Mouse (Mus musculus) liver, embryonic 13.5 days (tissue): ENCODE measurements around the gene Map3k4. TPM values are rescaled to one million over a fixed set of nuclear protein-coding genes. Genes with fewer than 3 reads are reported as not detected.
A peak's percentile ranks its signal among the peaks of the same experiment; 100 is the strongest.

Experiments used
- ATAC-seq: fragments of 200-750 bp; cut with Nextera tagmentation; 2 replicates; pipeline ENCODE4 v1.8.0; 2017; ENCODE audit warnings: low read depth, mild to moderate bottlenecking, moderate number of reproducible peaks, moderate library complexity
- DNase-seq: peaks from one replicate; pipeline ENCODE4 v3.0.0; 2022
- H3K27ac ChIP-seq: fragments of 300-500 bp; sonication (generic); 2 replicates; pipeline ENCODE4 v1.5.1; 2015; ENCODE audit warnings: moderate library complexity, mild to moderate bottlenecking, inconsistent platforms
- H3K27me3 ChIP-seq: fragments of 300-500 bp; sonication (generic); 2 replicates; pipeline ENCODE4 v1.6.1; 2015; ENCODE audit warnings: mild to moderate bottlenecking, inconsistent platforms
- H3K36me3 ChIP-seq: fragments of 300-500 bp; sonication (generic); 2 replicates; pipeline ENCODE4 v1.6.1; 2015; ENCODE audit warnings: mild to moderate bottlenecking, inconsistent platforms
- H3K4me1 ChIP-seq: fragments of 300-500 bp; sonication (generic); replicated peaks from 2 replicates; pipeline ENCODE4 v1.6.1; 2015; ENCODE audit warnings: inconsistent platforms
- H3K4me2 ChIP-seq: fragments of 300-500 bp; sonication (generic); 2 replicates; pipeline ENCODE4 v1.6.1; 2015; ENCODE audit warnings: inconsistent platforms, mild to moderate bottlenecking, moderate library complexity
- H3K4me3 ChIP-seq: fragments of 300-500 bp; sonication (generic); replicated peaks from 2 replicates; pipeline ENCODE4 v1.5.1; 2015; ENCODE audit warnings: mild to moderate bottlenecking, inconsistent platforms
- H3K9ac ChIP-seq: fragments of 300-500 bp; sonication (generic); 2 replicates; pipeline ENCODE4 v1.6.1; 2015; ENCODE audit warnings: mild to moderate bottlenecking, inconsistent platforms
- H3K9me3 ChIP-seq: fragments of 300-500 bp; sonication (generic); replicated peaks from 2 replicates; pipeline ENCODE4 v1.6.1; 2016; ENCODE audit warnings: inconsistent platforms
- WGBS: fragments of 180-500 bp; shearing (Covaris S2); methylation state at CpG from one replicate; pipeline ENCODE4 v1.1.7; 2015; ENCODE audit not compliant: insufficient replicate concordance; 5-methylcytosine and 5-hydroxymethylcytosine counted together
- polyA plus RNA-seq: library from polyadenylated mRNA; unstranded; fragments of >200 nt; fragmentation: Nextera tagmentation; extraction: Ambion mirVana; gene quantifications from 2 replicates; pipeline ENCODE4 v1.2.1, GENCODE M21; 2015

Gene Map3k4
- polyA plus RNA-seq, 1 experiment from 2014 or later = 13.6 TPM

DNA sequence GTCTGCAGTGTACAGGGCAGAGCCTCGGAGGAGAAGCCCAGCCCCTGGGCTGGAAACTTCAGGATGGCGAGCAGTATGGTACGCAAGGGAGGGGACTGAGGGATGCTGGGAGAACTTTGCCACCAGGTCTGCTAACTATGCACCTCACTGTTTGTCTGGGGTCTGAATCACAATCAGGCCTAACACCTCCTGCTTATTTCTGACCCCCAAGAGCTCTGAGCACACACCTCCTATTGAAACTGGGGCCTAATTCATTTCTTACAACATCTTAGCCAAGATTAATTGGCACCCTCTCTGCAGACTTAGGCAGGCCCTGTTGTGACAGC lies 113.9 kb downstream of the Map3k4 start:
- peak overlapping the region; percentile 88 for H3K9ac ChIP-seq
- H3K4me1 ChIP-seq = peaks cover 100% of the 10 kb centered on the region
- H3K4me3 ChIP-seq = 0 out of 2 replicates have a peak overlapping the region, but pooled peaks have one; percentile 8

GRCm38 (mm10) chr17:12204246-12204645 lies 114.3 kb downstream of the Map3k4 start:
- peak overlapping the region; percentile 88 for H3K9ac ChIP-seq
- peak overlapping the region; percentile 74 for H3K4me2 ChIP-seq
- peak overlapping the region; percentile 100 for H3K27ac ChIP-seq
- no peaks in the 10 kb centered on the region for H3K9me3 ChIP-seq
- no peaks in the 10 kb centered on the region for H3K27me3 ChIP-seq
- H3K4me1 ChIP-seq = peaks cover 99% of the 10 kb centered on the region
- peak; percentile 69 for DNase-seq
- peaks cover 25% of the 10 kb centered on the region for H3K36me3 ChIP-seq
- H3K4me3 ChIP-seq = 0 out of 2 replicates have a peak overlapping the region, but pooled peaks have one; percentile 8
- 29% methylated on average over 3 of the region's 3 CpGs for WGBS
- ATAC-seq = no peak

More for the DNA sequence above, 113.9 kb downstream of the Map3k4 start:
- DNase-seq = no peak
- H3K27me3 ChIP-seq = no peaks in the 10 kb centered on the region
- H3K4me2 ChIP-seq = peak overlapping the region; percentile 74
- peak; percentile 15 for ATAC-seq
- peaks cover 25% of the 10 kb centered on the region for H3K36me3 ChIP-seq
- H3K27ac ChIP-seq = peak overlapping the region; percentile 100
- 35% methylated on average over 3 of the region's 3 CpGs for WGBS
- no peaks in the 10 kb centered on the region for H3K9me3 ChIP-seq

GRCm38 (mm10) chr17:12203414-12203897 lies 115.1 kb downstream of the Map3k4 start:
- Histone ChIP-seq H3K9me3 (no peaks in the 10 kb centered on the region), H3K27me3 (no peaks in the 10 kb centered on the region), H3K4me2 (peak overlapping the region; percentile 74), H3K27ac (peak overlapping the region; percentile 100), H3K36me3 (peaks cover 29% of the 10 kb centered on the region), H3K4me3 (no peak overlapping the region), H3K9ac (peak overlapping the region; percentile 88), H3K4me1 (peaks cover 97% of the 10 kb centered on the region)
- no peak for DNase-seq
- ATAC-seq = no peak
- 82% methylated on average over 15 of the region's 15 CpGs for WGBS

- WGBS = 74% methylated on average over 1 of the region's 1 CpGs
- DNase-seq = no peak
- no peak overlapping the region for H3K4me2 ChIP-seq
- no peak for ATAC-seq
- peak overlapping the region; percentile 88; the same call in 1 of the 2 replicates for H3K9ac ChIP-seq
- H3K4me1 ChIP-seq = peaks cover 89% of the 10 kb centered on the region
- no peak overlapping the region for H3K4me3 ChIP-seq
- peaks cover 50% of the 10 kb centered on the region for H3K36me3 ChIP-seq
- no peaks in the 10 kb centered on the region for H3K9me3 ChIP-seq
- H3K27me3 ChIP-seq = no peaks in the 10 kb centered on the region
- H3K27ac ChIP-seq = peak overlapping the region; percentile 100
Measured at GRCm38 (mm10) chr17:12201086-12201485, 117.5 kb downstream of the Map3k4 start.

- H3K27me3 ChIP-seq = no peaks in the 10 kb centered on the region
- DNase-seq (no peak), ATAC-seq (no peak)
- no peak overlapping the region for H3K4me3 ChIP-seq
- H3K9me3 ChIP-seq = no peaks in the 10 kb centered on the region
- peaks cover 51% of the 10 kb centered on the region for H3K36me3 ChIP-seq
- peaks cover 89% of the 10 kb centered on the region for H3K4me1 ChIP-seq
- WGBS = 83% methylated on average over 4 of the region's 4 CpGs
- peak overlapping the region; percentile 100 for H3K27ac ChIP-seq
- H3K9ac ChIP-seq = no peak overlapping the region
- no peak overlapping the region for H3K4me2 ChIP-seq
Measured at GRCm38 (mm10) chr17:12199933-12200332, 118.7 kb downstream of the Map3k4 start.

DNA sequence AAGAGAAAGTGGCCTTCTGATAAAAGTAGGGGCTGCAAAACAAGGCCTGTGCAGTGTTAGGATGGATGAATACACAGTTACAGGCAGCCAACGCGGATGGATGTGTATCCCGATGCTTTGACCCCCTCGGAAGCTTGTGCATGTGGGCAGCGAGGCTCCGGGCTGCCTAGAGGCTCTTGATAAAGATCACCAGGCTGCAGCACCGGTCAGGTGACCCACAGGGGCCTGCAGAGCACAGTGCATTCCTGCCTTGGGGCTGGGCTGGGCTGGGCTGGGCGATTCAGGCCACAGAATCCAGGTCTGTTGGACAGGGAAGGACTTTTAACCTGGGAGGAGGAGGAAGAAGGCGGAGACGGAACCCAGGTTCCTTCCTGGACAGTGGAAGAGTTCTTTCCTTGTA lies 123.0 kb downstream of the Map3k4 start:
- peak overlapping the region; percentile 39 for H3K4me2 ChIP-seq
- peaks cover 85% of the 10 kb centered on the region for H3K4me1 ChIP-seq
- H3K9me3 ChIP-seq = no peaks in the 10 kb centered on the region
- peak overlapping the region; percentile 66 for H3K9ac ChIP-seq
- peaks cover 62% of the 10 kb centered on the region for H3K36me3 ChIP-seq
- no peaks in the 10 kb centered on the region for H3K27me3 ChIP-seq
- WGBS = 49% methylated on average over 10 of the region's 10 CpGs
- no peak for DNase-seq
- peak overlapping the region; percentile 82 for H3K27ac ChIP-seq
- ATAC-seq = peak; percentile 59
- H3K4me3 ChIP-seq = no peak overlapping the region

- H3K27ac ChIP-seq = peak overlapping the region; percentile 82
- peak; percentile 40; the same call in 1 of the 2 replicates for ATAC-seq
- H3K9me3 ChIP-seq = no peaks in the 10 kb centered on the region
- DNase-seq = no peak
- no peak overlapping the region for H3K4me3 ChIP-seq
- peaks cover 65% of the 10 kb centered on the region for H3K36me3 ChIP-seq
- H3K27me3 ChIP-seq = no peaks in the 10 kb centered on the region
- H3K9ac ChIP-seq = peak overlapping the region; percentile 66
- peaks cover 85% of the 10 kb centered on the region for H3K4me1 ChIP-seq
- peak overlapping the region; percentile 39 for H3K4me2 ChIP-seq
- 43% methylated on average over 5 of the region's 5 CpGs for WGBS
Measured at GRCm38 (mm10) chr17:12195137-12195536, 123.5 kb downstream of the Map3k4 start.

GRCm38 (mm10) chr17:12187782-12188181 lies 130.8 kb downstream of the Map3k4 start:
- H3K9me3 ChIP-seq = no peaks in the 10 kb centered on the region
- 58% methylated on average over 1 of the region's 1 CpGs for WGBS
- H3K4me3 ChIP-seq = no peak overlapping the region
- peaks cover 88% of the 10 kb centered on the region for H3K4me1 ChIP-seq
- no peaks in the 10 kb centered on the region for H3K27me3 ChIP-seq
- H3K36me3 ChIP-seq = peaks cover 50% of the 10 kb centered on the region
- H3K4me2 ChIP-seq = no peak overlapping the region
- H3K9ac ChIP-seq = peak overlapping the region; percentile 72
- DNase-seq (no peak), ATAC-seq (no peak)
- H3K27ac ChIP-seq = peak overlapping the region; percentile 97

GRCm38 (mm10) chr17:12186341-12186740 lies 132.3 kb downstream of the Map3k4 start:
- H3K9ac ChIP-seq = peak overlapping the region; percentile 72
- peak overlapping the region; percentile 44 for H3K4me2 ChIP-seq

GRCm38 (mm10) chr17:12185855-12186254 lies 132.7 kb downstream of the Map3k4 start:
- no peak overlapping the region for H3K4me3 ChIP-seq
- peaks cover 89% of the 10 kb centered on the region for H3K4me1 ChIP-seq
- ATAC-seq = peak; percentile 96
- DNase-seq = peak; percentile 79
- peak overlapping the region; percentile 97 for H3K27ac ChIP-seq
- 17% methylated on average over 4 of the region's 4 CpGs for WGBS
- peak overlapping the region; percentile 44 for H3K4me2 ChIP-seq
- no peaks in the 10 kb centered on the region for H3K27me3 ChIP-seq
- peak overlapping the region; percentile 72 for H3K9ac ChIP-seq
- peaks cover 41% of the 10 kb centered on the region for H3K36me3 ChIP-seq
- H3K9me3 ChIP-seq = no peaks in the 10 kb centered on the region

More at GRCm38 (mm10) chr17:12186341-12186740, 132.3 kb downstream of the Map3k4 start:
- 43% methylated on average over 3 of the region's 3 CpGs for WGBS
- Histone ChIP-seq H3K4me1 (peaks cover 89% of the 10 kb centered on the region), H3K27ac (peak overlapping the region; percentile 97), H3K27me3 (no peaks in the 10 kb centered on the region), H3K4me3 (no peak overlapping the region), H3K36me3 (peaks cover 42% of the 10 kb centered on the region), H3K9me3 (no peaks in the 10 kb centered on the region)
- ATAC-seq = peak; percentile 54
- DNase-seq = no peak

DNA sequence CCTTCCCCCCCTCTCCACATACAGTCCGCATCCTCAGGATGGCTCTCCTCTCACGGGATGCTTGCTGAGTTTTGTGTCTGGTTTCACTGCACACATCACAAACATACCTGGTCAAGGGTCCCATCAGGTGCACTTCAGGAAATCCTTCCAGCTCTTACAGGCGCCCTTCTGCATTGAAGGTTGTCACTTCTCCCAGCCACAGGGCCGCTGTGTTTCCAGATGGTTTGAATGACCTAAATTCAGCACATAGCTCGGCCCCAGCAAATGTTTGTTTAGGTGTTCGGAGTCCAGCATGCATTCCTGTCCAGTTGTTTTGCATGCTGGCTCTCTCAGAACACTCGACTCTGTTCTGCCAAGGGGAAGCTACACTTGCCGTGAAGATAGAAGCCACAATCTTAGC lies 134.3 kb downstream of the Map3k4 start:
- Histone ChIP-seq H3K9me3 (no peaks in the 10 kb centered on the region), H3K4me3 (no peak overlapping the region), H3K36me3 (peaks cover 42% of the 10 kb centered on the region), H3K27me3 (no peaks in the 10 kb centered on the region), H3K27ac (peak overlapping the region; percentile 91), H3K9ac (peak overlapping the region; percentile 59), H3K4me2 (no peak overlapping the region), H3K4me1 (peaks cover 92% of the 10 kb centered on the region)
- no peak for ATAC-seq
- no peak for DNase-seq
- 71% methylated on average over 8 of the region's 8 CpGs for WGBS
